Mouse (Mus musculus) hindbrain, embryonic 11.5 days (tissue): ENCODE measurements around the gene Tlr2. TPM values are rescaled to one million over a fixed set of nuclear protein-coding genes. Genes with fewer than 3 reads are reported as not detected.

Source experiments
- ATAC-seq: fragments of 200-750 bp; cut with Nextera tagmentation; 2 replicates; pipeline ENCODE4 v1.8.0; 2017; ENCODE audit warnings: mild to moderate bottlenecking, moderate TSS enrichment, moderate library complexity; ENCODE audit not compliant: low FRiP score
- DNase-seq: peaks from one replicate; pipeline ENCODE4 v3.0.0-alpha.2; 2015; ENCODE audit warnings: low spot score
- H3K27ac ChIP-seq: fragments of 300-500 bp; sonication (generic); 2 replicates; pipeline ENCODE4 v1.5.1; 2014; ENCODE audit warnings: mild to moderate bottlenecking, low read depth, low read length
- H3K27me3 ChIP-seq: fragments of 300-500 bp; sonication (generic); 2 replicates; pipeline ENCODE4 v1.6.1; 2014; ENCODE audit warnings: mild to moderate bottlenecking, low read length, moderate library complexity, mixed read lengths; ENCODE audit not compliant: control insufficient read depth, insufficient read depth
- H3K36me3 ChIP-seq: fragments of 300-500 bp; sonication (generic); 2 replicates; pipeline ENCODE4 v1.6.1; 2014; ENCODE audit warnings: mild to moderate bottlenecking, low read length, moderate library complexity, mixed read lengths; ENCODE audit not compliant: control insufficient read depth, insufficient read depth
- H3K4me1 ChIP-seq: fragments of 300-500 bp; sonication (generic); replicated peaks from 2 replicates; pipeline ENCODE4 v1.6.1; 2014; ENCODE audit warnings: low read length, mixed read lengths; ENCODE audit not compliant: control insufficient read depth, insufficient read depth
- H3K4me2 ChIP-seq: fragments of 300-500 bp; sonication (generic); replicated peaks from 2 replicates; pipeline ENCODE4 v1.6.1; 2014; ENCODE audit warnings: mild to moderate bottlenecking, low read depth, low read length
- H3K4me3 ChIP-seq: fragments of 300-500 bp; sonication (generic); 2 replicates; pipeline ENCODE4 v1.5.1; 2014; ENCODE audit warnings: low read depth, low read length
- H3K9ac ChIP-seq: fragments of 300-500 bp; sonication (generic); 2 replicates; pipeline ENCODE4 v1.6.1; 2014; ENCODE audit warnings: low read depth, low read length
- H3K9me3 ChIP-seq: fragments of 300-500 bp; sonication (generic); 2 replicates; pipeline ENCODE4 v1.6.1; 2016; ENCODE audit warnings: low read length; ENCODE audit not compliant: control insufficient read depth
- WGBS: fragments of 180-500 bp; shearing (Covaris S2); extraction: QIAGEN DNeasy Blood & Tissue Kit; methylation state at CpG from one replicate; pipeline ENCODE4 v1.1.7; 2014; 5-methylcytosine and 5-hydroxymethylcytosine counted together
- polyA plus RNA-seq: library from polyadenylated mRNA; unstranded; fragments of >200 nt; fragmentation: Nextera tagmentation; extraction: Ambion mirVana; gene quantifications from 2 replicates; pipeline ENCODE4 v1.2.1, GENCODE M21; 2014

Tlr2 gene
- polyA plus RNA-seq, 1 experiment from 2014 or later: 2.0 TPM

DNA sequence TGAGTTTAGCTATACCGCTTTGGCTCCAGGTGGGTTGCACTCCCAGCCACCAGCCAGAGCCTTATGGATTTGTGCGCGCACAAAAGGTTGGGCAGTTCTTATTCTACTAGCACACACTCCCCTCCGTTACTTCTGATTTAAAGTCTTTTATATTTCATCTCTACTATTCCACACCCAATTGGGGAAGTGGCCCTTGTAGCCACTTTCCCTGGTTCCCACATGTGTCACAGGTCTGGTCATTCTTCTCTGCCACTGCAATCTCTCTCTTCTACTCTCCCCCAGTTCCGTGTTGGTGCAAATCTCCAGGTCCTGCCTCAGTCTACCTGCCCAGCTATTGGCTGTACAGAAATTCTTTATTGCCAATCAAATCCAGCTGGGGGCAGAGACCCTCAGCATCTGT is 14.1 kb upstream of the Tlr2 start:
- no peaks in the 10 kb centered on the region for H3K4me1 ChIP-seq
- no peaks in the 10 kb centered on the region for H3K27me3 ChIP-seq
- no peaks in the 10 kb centered on the region for H3K36me3 ChIP-seq
- DNase-seq (no peak), ATAC-seq (no peak)
- no peak overlapping the region for H3K9ac ChIP-seq
- H3K4me3 ChIP-seq: no peak overlapping the region
- H3K9me3 ChIP-seq: no peaks in the 10 kb centered on the region
- no peak overlapping the region for H3K4me2 ChIP-seq
- WGBS: 92% methylated on average over 5 of the region's 5 CpGs
- H3K27ac ChIP-seq: no peak overlapping the region

DNA sequence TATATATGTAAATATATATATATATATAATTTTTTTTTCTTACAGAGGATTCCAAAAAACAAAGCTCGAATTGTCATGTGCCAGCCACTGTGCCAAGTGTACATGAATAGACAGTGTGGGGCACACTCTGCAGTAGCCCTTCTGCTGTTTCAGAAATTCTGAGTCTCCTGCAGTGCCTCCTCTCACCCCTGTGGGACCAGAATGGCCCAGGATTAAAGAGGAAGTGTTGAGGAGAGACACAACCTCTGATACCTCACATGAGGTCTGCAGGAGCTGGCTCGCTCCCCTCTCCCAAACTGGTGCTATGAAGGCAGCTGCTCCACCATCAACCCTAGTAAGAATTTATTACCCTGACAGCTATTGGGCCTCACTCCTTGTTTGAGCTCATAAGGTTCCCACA is 7.8 kb upstream of the Tlr2 start:
- ATAC-seq (no peak), DNase-seq (no peak)
- H3K4me3 ChIP-seq: no peak overlapping the region
- no peak overlapping the region for H3K9ac ChIP-seq
- H3K36me3 ChIP-seq: no peaks in the 10 kb centered on the region
- no peaks in the 10 kb centered on the region for H3K9me3 ChIP-seq
- H3K27ac ChIP-seq: no peak overlapping the region
- no peaks in the 10 kb centered on the region for H3K27me3 ChIP-seq
- no peaks in the 10 kb centered on the region for H3K4me1 ChIP-seq
- no peak overlapping the region for H3K4me2 ChIP-seq
- WGBS: 85% methylated on average over 2 of the region's 2 CpGs

DNA sequence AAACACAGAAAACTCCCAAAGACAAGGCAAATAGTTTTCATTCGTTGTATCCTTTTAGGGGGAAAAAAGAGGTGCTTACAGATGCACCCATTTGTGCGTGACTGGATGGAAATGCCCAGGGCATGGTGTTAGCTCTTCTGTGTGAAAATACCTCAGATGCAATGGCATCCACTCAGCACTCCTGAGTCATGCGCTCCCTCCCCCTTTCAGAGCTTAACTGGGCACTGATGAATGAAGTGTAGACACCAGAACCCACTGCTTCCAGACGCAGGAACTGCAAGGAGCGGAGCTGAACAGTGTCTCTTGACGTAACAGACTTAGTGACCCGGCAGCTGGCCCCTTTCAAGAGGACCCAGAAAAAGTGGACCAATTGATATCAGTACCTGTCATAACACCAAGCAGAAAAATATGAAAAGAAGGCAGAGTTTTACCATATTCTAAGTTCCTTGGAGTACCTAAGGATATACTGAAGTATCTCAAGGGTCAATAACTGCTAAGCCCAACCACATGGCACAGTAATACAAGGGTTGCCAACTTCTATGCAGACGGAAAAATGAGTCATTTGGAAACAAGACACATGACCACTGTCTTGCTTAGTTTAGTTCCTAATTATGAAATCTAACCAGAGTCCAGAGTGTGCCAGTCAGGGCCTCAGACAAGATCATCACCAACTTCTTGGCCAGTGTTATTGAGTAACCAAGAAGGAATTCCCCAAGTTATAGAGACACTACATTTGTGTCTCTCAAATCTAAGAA is 3.4 kb upstream of the Tlr2 start:
- Histone ChIP-seq H3K27me3 (no peaks in the 10 kb centered on the region), H3K4me2 (no peak overlapping the region), H3K36me3 (no peaks in the 10 kb centered on the region), H3K4me3 (no peak overlapping the region), H3K9ac (no peak overlapping the region), H3K9me3 (no peaks in the 10 kb centered on the region), H3K4me1 (peaks cover 2% of the 10 kb centered on the region; the same call in 1 of the 2 replicates), H3K27ac (no peak overlapping the region)
- no peak for ATAC-seq
- DNase-seq: no peak
- 73% methylated on average over 8 of the region's 8 CpGs for WGBS

DNA sequence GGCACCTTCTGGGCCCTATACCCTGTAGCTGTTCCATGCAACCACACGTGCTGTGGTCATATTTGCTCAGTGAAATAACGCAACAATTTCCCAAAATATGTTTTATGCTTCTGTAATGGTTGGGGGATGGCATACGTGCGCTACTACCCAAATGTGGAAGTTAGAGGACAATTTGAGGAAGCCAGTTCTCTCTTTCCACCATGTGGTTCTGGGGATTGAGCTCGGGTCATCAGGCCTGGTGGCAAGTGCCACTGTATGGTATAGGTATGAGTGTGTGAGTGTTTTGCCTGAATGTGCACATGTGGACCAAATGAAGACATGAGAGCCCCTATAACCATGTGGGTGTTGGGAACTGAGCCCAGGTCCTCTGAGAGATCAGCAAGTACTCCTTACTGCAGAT is 2.1 kb downstream of the Tlr2 start:
- 98% methylated on average over 5 of the region's 5 CpGs for WGBS
- ATAC-seq (no peak), DNase-seq (no peak)
- no peak overlapping the region for H3K9ac ChIP-seq
- peaks cover 2% of the 10 kb centered on the region; the same call in 1 of the 2 replicates for H3K4me1 ChIP-seq
- H3K27ac ChIP-seq: no peak overlapping the region
- no peaks in the 10 kb centered on the region for H3K36me3 ChIP-seq
- no peak overlapping the region for H3K4me2 ChIP-seq
- H3K9me3 ChIP-seq: no peaks in the 10 kb centered on the region
- H3K4me3 ChIP-seq: no peak overlapping the region
- H3K27me3 ChIP-seq: no peaks in the 10 kb centered on the region

DNA sequence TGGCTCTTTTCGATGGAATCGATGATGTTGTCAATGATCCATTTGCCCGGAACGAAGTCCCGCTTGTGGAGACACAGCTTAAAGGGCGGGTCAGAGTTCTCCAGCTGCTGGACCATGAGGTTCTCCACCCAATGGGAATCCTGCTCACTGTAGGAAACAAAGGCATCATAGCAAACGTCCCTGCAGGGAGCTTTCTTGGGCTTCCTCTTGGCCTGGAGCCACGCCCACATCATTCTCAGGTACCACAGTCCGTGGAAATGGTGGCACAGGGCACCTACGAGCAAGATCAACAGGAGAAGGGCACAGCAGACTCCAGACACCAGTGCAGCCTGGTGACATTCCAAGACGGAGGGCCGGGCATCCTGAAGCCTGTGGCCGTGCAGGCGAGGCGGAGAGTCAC is 4.9 kb downstream of the Tlr2 start:
- H3K4me3 ChIP-seq: no peak overlapping the region
- no peak overlapping the region for H3K9ac ChIP-seq
- H3K9me3 ChIP-seq: no peaks in the 10 kb centered on the region
- 86% methylated on average over 15 of the region's 15 CpGs for WGBS
- H3K4me2 ChIP-seq: no peak overlapping the region
- H3K27me3 ChIP-seq: no peaks in the 10 kb centered on the region
- ATAC-seq (no peak), DNase-seq (no peak)
- no peak overlapping the region for H3K27ac ChIP-seq
- no peaks in the 10 kb centered on the region for H3K36me3 ChIP-seq
- peaks cover 2% of the 10 kb centered on the region; the same call in 1 of the 2 replicates for H3K4me1 ChIP-seq

DNA sequence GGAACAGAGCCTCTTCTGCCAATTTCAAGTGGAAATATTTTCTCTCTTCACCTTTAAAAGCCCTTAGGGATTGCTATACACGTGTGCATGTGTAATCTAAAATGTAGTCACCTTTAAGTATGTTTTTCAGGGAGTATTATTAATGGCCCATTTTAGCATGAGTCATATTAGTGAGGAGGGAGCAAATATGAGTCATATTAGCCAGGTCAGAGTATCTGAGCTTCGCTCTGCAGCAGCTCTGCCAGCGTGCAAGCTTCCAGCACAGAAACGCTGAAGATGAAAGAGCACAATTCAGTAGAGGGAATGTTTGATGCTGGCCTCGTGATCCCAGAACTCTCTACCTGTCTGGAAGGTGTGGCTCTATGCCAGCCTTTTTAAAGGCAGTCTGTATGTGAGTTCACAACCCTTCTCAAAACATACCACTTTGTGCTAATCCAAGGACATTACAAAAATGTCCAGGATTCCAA is 13.4 kb downstream of the Tlr2 start:
- H3K4me2 ChIP-seq: no peak overlapping the region
- H3K27ac ChIP-seq: no peak overlapping the region
- DNase-seq (no peak), ATAC-seq (no peak)
- H3K27me3 ChIP-seq: no peaks in the 10 kb centered on the region
- H3K9ac ChIP-seq: no peak overlapping the region
- no peak overlapping the region for H3K4me3 ChIP-seq
- 86% methylated on average over 5 of the region's 5 CpGs for WGBS
- no peaks in the 10 kb centered on the region for H3K36me3 ChIP-seq
- H3K9me3 ChIP-seq: no peaks in the 10 kb centered on the region
- H3K4me1 ChIP-seq: no peaks in the 10 kb centered on the region

DNA sequence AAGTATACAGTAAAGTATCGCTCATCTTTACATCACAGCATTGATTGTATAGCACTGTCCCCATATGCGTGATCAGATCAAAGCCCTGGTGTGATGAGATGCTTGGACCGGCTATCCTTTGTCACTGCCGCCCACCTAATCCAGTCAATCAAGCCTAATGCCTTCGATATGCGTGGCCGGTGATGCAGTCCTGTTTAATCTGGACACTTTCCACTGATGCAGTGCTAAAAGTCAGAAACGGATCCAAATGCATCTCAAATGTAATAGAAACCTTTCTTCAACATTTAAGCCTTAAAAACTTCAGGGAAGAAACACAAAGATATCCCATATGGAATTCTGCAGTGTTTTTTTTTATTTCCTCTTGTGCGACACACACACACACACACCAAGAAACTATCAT is 13.9 kb downstream of the Tlr2 start:
- Histone ChIP-seq H3K4me3 (no peak overlapping the region), H3K27me3 (no peaks in the 10 kb centered on the region), H3K4me2 (no peak overlapping the region), H3K36me3 (no peaks in the 10 kb centered on the region), H3K9ac (no peak overlapping the region), H3K27ac (no peak overlapping the region), H3K9me3 (no peaks in the 10 kb centered on the region), H3K4me1 (no peaks in the 10 kb centered on the region)
- ATAC-seq (no peak), DNase-seq (no peak)
- 90% methylated on average over 9 of the region's 9 CpGs for WGBS

DNA sequence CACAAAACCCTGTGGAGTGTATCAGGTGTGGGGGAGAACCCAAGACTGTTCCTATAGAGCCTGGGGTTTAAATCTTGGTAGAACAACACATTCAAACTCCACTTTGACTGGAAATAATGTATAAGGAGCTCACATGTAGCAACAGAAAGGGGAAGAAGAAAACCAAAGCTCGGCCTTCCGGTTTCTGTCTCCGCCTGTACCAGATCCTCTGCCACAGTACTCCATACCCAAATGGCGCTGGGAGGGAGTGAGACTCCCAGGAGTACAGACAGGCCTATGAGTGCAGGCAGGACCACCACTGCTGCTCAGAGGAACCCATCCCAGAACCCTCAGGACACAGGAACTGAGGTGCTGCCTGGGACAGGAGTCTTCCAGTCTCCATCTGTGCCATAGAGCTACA is 17.8 kb downstream of the Tlr2 start:
- no peak overlapping the region for H3K4me2 ChIP-seq
- H3K9ac ChIP-seq: no peak overlapping the region
- H3K9me3 ChIP-seq: no peaks in the 10 kb centered on the region
- no peaks in the 10 kb centered on the region for H3K36me3 ChIP-seq
- no peak overlapping the region for H3K27ac ChIP-seq
- no peaks in the 10 kb centered on the region for H3K27me3 ChIP-seq
- H3K4me3 ChIP-seq: no peak overlapping the region
- ATAC-seq: no peak
- H3K4me1 ChIP-seq: no peaks in the 10 kb centered on the region
- WGBS: 93% methylated on average over 4 of the region's 4 CpGs
- no peak for DNase-seq

DNA sequence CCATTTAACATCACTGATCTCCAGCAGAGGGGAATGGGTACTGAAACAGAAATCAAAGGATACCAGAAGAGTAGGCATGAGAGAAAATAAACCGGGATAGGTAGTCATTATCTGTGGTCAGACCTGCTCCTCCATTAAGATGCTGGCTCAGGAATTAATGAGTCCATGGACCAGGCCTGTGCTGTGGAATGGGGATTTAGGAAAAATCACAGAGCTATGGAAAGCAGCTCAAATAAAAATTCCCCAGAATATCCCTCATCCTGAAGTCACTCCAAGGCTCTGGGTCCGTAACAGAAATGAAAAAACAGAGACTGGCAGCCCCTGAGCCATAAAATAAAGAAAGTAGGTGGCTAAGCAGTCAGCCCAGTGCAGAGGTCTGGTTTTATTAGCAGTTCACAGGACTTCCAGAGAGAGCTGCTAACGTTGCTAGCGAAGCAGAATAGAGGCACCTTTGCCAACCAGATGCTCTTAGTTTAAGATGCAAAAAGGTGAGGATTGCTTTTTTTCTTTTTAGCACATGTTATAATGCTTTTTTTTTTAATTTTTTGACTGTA is 25.1 kb downstream of the Tlr2 start:
- DNase-seq (no peak), ATAC-seq (no peak)
- Histone ChIP-seq H3K4me1 (no peaks in the 10 kb centered on the region), H3K4me3 (no peak overlapping the region), H3K9ac (no peak overlapping the region), H3K9me3 (no peaks in the 10 kb centered on the region), H3K36me3 (no peaks in the 10 kb centered on the region), H3K27me3 (no peaks in the 10 kb centered on the region), H3K4me2 (no peak overlapping the region), H3K27ac (no peak overlapping the region)
- WGBS: 84% methylated on average over 4 of the region's 4 CpGs
